Mouse (Mus musculus) mesoderm, embryonic 11.5 days (tissue): Measurements from ENCODE around the gene Igfn1.

Experiments
- DNase-seq: peaks from one replicate; pipeline ENCODE4 v3.0.0-alpha.2; 2012; ENCODE audit warnings: low read depth, low spot score

Gene Igfn1

DNA sequence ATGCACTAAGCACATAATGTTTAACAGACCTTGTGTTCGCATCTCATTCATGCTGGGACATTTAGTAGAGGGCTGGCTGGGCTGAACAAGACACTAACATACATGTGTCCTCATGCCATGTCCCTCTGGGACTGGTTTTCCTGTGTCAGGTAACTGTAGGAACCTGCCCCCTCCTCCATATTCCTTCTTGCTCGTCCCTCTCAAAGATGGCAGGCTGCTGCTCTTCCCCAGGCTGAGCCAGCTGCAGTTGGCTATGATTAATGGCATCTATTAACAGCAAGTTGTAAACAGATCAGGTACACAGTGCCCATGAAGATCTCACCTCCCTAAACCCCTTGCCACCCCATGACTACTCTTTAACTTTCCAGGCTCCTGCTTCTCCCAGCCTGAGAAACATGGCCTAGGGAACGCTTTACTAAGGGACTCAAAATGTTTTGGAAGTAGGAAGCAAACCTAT lies at the start of gene Igfn1:
Gene Igfn1 (minus strand): TSS at position 51 of the 457 bp plus-strand sequence.
- no peak for DNase-seq

DNA sequence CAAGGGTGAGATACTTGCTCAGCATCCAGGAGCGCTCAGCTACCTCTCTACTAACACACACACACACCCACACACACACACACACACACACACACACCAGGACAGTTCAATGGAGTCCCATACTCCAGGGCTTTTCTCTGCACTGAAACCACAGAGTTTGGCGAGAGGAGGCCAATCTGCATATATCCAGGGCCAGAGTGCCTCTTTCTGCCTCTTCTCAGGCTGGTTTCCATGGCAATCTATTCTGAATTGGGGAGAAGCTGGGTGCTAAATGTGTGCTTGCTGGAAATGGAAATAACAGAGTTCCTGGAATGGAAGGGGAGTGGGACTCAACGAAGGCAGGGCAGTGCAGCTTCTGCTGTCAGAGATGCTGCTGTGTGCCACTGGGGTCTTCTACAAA lies 49.6 kb upstream of the Igfn1 start:
- no peak for DNase-seq

DNA sequence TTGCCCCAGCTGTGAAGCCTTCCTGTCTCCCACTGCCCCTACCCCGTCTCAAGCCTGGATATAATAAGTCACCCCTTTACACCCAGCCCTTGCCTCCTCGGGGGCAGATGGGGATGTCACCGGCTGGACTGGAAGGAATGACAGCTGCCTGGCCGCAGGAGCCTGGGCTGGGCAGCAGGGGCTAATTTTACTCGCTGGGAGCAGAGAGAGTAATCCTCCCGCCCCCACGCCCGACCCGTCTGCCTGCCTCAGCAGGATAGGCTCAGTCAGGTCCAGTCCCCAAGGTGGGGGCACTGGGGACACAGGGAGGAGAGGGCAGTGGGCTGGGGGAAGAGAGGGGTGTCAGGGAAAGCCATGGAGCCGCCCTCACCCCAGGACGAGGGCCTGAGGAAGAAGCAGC lies 46.4 kb upstream of the Igfn1 start, which contains the start of gene Cacna1s:
Gene Cacna1s (plus strand): TSS at position 204 of the 400 bp plus-strand sequence.
- no peak for DNase-seq

DNA sequence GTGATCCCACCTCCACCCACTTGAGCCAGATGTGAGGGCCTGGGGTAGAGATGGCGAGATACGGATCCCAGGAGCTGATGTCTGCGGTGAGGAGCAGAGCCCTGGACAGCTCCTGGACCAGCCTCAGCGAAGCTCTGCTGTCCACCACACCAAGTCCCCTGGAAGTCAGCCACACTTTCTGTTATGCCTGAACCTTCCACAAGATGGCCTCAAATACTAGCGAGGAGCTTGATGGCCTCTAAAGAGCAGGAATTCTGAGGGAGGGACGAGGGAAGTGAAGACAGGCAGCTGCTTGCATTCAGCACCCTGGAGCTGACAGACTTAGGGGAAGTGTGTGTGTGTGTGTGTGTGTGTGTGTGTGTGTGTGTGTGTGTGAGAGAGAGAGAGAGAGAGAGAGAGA lies 45.3 kb upstream of the Igfn1 start:
- peak; percentile 89 for DNase-seq

DNA sequence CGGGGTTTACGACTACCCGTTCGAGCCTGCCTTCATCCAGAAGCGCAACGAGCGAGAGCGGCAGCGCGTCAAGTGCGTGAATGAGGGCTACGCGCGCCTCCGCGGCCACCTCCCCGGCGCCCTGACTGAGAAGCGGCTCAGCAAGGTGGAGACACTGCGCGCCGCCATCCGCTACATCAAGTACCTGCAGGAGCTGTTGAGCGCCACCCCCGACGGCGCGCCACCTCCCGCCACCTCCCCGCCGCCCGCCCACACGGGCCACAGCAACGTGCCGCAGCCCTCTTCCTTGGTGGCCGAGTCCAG lies 44.8 kb upstream of the Igfn1 start:
- no peak for DNase-seq

DNA sequence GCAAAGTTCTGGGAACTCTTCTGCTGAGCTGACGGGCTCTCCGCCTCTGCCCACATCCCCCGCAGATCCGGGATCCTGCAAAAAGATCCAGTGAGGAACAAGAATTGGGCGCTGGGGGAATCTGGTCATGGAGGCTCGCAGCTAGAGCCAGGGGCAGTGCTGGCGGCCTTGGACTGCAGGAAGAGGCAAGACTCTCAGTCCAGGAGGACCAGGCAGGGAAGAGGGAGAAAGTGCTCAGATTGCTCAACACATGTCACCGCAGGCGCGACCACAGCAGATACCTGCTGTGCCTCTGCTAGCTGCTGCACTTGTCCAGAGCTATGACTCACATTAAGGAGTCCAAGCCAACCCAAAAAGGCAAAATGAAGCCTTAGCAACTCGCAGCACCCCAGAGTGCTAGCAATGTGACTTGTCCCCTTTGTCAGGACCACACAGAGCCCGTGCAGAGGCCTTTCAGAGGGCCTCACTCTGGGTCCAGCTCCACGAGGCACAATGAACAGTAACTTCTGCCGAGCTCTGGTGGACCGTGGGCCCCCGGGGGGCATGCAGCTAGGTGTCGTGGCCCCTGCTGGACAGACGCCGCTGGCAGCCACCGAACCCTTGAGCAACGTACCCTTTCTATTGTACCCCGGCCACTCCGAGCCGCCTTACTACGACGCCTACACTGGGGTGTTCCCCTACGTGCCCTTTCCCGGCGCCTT lies 44.3 kb upstream of the Igfn1 start, which contains the start of gene Ascl5:
Gene Ascl5 (plus strand): TSS at position 493 of the 701 bp plus-strand sequence.
- no peak for DNase-seq

DNA sequence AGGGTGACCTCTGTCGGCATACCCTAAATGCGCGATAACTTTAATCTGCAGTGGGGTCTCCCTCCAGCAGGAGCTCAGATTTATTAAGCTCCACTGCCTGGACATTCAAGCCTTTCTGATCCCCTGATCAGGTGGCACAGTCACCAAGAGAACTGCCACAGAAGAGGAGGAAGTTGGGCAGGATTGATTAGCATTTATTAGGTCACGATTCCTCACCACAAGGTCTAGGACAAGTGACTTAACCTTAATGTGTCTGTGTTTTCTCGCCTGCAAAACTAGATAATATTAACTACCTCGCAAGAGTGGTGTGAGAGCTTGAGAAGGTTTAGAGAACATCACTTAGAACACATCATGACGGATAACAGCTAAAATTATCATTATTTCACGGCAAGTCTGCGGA lies 41.8 kb upstream of the Igfn1 start:
- no peak for DNase-seq

DNA sequence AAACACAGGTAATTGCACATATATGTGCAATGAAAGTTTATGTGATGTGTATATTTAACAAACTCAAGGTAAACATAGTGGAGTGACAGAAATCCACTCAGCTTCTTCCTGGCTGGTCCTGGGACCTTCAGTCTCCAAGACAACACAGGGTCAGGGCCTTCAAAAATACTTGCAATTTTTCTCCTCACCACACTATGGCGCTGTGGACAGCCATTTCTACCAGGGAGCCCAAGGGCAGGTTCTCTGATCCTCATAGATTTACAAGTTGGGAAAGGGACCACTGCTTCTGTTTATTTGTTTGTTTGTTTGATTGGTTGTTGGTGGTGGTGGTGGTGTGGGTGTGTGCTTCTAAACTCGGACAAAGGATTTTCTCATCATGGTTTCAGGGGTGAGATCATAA lies 41.3 kb upstream of the Igfn1 start:
- DNase-seq, result peak; percentile 39

DNA sequence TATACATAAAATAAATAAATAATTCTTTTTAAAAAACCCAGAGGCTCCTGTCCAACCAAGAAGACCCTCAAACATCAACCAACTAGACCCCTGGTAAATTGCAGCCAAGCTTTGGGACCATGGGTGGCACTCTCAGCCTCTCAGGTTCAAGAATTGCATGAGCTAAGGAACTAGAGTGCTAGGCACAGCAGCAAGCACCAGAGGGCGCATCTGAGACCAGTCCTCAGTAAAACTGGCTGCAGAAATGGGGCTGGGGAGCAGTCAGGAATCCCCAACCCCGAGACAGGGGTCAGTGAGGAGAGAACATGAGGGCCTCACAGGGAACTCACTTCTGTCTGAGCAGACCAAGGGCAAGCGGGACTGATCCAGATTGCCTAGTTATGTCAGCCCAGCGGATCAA lies 39.6 kb upstream of the Igfn1 start:
- DNase-seq, result peak; percentile 70

DNA sequence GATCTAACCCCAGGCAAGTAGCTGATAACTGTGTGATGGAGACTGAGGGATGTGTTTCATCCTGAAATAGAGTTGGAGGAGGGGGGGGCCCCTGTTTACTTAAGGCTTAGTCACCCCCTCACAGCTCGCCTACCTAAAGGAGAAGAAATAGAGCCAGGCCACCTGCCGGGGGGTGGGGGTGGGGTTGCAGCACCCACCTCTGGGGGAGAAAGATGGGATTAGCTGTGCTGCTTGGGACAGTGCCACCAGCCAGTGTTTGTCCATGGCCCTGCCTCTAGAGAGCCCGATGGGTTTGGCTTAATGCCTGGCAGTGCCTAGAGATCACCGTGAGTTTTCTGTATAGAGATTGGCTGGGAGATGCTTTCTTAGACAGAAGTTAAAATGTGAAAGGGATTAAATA lies 34.7 kb upstream of the Igfn1 start:
- no peak for DNase-seq

DNA sequence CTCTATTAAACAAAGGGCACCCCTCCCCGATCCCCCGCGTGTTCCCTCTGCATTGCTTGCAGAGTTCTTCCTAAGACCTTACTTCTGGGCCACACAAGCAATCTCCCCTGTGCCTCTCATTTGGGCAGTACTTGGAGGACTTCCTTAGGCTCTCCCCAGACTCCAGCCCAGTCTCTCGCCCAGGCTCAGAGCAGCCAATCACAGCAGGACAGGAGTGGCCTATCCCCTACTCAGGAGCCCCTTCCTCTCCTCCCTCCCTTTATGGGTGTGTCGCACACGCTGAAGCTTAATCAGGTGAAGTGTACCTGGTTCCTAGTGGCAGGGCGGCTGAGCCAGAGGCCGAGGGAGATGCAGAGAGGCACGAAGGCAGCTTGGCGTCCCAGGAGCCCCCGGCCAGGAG lies 34.3 kb upstream of the Igfn1 start:
- no peak for DNase-seq

DNA sequence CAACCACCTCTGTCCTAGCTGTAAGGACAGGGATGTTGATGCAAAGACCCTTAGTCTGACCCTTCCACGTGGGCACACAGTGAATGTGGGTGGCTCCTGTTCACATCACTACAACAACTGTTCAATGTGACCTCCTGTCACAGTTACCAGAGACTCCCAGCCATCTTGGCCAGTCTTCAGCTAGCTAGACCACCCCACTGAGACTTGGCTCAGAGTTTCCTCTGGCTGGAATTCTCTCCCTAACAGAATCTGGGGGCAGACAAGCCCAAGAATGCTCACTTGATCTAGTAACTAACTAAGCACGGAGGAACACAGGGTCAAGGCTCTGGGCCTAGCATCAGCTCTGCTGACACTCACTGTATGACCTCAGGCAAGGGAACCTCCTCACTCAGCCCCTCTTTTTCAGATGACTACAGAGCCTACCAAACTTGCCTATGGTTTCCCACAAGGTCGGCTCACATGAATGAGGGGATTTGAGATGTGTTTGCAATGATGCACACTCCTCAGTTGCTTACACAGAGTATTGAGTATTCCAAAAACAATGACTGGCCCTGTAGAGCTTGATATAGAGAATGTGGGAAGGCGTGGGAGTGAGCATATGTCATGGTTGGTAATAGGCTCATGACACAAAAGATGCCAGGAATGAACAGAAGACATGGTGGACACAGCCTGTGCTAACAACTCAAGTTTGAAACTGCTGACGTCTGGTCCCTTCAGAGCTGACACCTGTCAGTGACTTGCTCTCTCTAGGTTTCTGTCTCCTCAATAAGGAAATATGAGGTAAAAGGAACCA lies 32.8 kb upstream of the Igfn1 start:
- no peak for DNase-seq

DNA sequence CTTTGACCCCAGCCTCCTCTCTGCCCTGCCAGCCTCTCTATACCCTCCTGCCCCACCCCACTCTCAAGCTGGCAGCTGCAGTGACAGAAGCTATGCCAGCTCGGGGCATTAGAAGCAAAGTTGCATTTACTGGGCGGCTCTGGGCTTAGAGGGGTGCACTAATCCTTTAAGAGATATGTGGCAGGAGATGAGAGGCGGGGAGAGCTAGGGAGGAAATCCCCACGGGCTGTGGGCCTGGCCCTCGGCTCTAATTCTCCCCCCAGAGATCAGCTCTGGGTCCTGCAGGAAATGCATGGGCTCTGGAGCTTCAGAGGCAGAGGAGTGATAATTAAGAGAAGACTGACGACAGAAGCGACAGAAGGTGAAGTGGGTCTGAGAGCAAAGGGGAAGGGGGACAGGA lies 26.8 kb upstream of the Igfn1 start:
- no peak for DNase-seq

DNA sequence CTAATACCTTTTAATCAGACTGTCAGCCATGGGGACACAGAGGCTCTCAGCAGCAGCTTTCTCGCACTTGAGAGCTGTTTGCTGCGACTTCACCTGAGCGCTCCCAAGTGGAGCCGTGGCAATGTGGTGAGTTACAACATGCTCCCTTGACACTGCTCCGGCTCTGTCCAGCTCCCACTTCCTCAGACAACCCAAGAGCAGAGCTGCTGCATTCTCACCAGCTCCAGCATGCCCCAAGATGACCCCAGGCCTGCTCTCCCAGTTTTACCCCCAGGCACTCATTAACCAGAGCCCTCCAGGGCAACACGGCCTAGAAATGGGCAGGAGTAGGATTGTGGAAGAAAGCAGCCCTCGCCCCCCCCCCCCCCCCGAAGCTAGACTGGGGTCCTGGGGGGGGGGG lies 25.6 kb upstream of the Igfn1 start:
- no peak for DNase-seq

DNA sequence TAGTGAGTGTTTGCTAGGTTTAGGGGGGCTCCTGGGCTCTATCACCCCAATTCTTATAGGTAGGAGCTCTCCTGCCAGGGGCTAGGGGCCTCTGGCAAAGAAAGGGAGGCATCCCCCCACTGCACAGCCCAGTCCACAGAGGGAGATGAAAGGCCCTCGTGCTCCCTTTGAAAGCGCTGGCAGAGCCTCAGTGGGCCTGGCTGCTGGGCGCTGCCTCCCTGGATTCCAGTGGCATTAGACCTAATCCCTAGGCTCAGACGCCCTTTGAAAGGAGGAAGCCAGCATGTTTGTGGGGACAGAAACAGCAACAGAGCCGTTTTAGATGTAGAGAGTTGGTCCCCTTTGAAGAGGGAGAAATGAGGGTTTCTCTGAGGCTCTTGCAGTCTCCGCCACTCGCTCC lies 24.1 kb upstream of the Igfn1 start:
- no peak for DNase-seq

DNA sequence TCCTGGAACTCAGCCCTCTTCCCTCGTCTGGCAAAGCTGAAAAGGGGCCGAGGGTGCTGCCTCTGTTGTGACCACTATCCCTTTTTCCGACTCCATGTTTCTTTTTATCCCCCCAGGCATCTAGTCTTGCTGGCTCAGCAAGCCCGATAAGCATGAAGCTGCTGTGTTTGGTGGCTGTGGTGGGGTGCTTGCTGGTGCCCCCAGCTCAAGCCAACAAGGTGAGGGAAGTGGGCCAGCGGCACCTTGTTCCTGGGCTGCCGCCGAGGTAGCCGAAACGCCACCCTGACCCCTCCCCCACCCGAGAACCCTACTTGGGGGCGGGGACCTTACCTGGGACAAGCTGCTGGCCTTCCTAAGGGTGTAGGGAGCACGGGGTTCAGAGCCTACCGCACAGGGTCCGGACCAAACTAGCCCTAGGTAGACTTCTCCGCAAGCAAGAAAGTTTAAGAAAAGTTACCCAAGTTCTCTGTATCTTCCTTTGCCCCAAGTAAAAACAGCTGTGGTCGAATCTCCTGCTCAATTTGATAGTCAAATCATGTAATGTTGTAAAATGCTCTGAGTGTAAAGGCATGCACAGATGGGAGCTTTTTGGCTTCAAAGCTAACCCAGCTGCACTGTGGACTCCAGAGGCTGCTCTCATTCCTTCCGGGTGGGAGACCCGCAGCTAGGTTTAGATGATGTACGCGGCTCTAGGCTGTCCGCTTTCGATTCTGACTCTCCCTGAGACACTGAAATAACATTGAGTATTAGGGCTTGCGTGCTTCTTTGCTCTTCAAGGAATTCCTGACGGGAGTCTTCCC lies 12.4 kb upstream of the Igfn1 start:
- DNase-seq, result peak; percentile 21

DNA sequence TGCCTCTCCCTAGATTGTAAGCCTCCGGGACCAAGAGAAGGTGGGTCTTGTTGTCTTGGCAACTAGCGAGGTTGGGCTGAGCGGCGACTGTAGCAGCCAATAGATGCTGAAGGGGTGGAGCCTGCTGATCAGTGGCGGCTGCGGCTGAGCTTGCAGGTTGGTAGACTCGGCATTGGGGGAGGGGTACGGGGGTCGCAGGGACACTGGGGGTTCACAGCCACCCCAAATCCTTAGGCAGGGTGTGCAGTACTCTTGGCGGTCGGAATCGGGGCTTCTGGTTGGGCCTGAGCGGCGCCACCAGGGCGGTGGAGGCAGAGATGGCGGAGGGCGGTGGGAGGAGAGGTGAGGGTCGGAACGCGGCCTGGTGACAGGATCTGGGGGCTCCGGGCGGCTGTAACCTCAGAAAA lies 11.8 kb upstream of the Igfn1 start:
- peak; percentile 94 for DNase-seq

DNA sequence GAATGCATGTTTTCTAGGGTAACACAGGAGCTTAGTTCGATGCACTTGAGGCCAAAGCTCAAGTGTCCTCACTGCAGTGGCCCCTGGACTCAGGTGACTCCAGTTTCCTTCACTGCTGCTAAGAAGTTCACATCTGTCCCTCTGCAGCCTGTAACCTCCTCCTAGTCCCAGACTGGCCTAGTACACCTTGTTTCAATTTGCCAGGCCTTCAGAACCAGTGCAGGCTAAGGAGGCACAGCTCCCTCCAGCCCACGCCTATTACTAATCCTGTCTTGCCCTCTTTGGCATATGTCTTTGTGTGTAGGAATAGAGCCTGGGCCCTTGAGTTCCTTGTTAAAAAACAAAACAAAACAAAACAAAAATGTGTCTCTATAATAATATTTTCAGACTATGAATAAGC lies 11.2 kb upstream of the Igfn1 start:
- DNase-seq, result no peak

DNA sequence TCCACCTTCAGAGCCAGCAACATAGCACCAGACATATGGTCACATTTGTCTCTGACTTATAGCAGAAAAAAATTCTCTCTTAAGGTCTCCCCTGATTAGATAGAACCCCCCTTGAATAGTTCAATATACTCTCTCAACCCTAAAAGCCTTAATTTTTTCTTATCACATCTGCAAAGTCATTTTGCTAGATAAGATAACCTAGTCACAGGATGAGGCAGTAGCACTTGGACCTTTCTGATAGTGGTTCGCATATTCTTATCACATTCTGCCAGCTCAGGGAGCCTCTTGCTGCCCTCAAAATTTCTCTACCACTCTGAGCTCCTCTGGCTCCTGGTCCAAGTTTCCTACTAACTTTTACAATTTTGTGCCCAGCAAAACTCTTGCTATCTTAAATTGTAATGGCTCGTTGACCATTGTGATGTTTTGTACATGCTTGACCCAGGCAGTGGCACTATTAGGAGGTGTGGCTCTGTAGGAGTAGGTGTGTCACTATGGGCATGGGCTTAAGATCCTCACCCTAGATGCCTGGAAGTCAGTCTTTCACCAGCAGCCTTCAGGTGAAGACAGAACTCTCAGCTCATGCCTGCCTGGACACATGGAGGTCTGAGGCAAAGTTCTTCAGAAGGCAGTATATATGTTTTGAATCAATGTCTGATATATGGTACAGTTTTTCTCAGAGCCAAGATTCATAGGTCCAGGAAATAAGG lies 8.8 kb upstream of the Igfn1 start:
- DNase-seq, result no peak

DNA sequence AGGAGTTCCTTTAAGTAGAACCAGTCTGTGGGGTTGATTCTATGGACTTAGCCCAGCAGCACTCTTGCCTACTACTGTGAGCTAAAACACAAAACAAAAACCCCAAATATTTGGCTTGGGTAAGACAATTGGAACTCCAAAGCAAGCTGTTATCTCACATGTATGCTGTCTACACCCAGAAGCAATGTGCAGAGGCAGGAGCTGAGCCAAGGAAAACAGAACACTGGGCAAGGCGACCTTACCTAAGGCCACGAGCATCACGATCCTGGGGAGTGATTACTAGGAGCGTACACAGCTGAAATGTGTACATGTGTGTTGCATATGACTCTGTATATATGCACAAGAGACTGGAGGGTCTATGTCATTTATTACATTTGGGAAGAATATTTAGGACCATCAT lies 7.4 kb upstream of the Igfn1 start:
- no peak for DNase-seq

DNA sequence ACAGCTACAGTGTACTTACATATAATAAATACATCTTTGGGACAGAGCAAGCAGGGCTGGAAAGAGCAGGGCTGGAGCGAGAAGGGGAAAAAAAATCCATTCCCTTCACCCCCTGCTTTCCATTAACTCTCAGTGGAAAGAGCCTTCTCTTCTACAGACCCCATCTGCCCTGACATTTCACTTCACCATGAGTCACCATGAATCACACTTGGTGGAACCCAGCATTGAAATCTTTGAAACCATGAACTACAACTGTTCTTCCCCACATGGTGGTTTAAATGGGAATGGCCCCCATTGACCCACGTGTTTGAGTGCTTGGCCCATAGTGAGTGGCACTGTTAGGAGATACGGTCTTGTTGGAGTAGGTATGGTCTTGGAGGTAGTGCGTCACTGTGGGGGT lies 4.1 kb upstream of the Igfn1 start:
- DNase-seq, result no peak

DNA sequence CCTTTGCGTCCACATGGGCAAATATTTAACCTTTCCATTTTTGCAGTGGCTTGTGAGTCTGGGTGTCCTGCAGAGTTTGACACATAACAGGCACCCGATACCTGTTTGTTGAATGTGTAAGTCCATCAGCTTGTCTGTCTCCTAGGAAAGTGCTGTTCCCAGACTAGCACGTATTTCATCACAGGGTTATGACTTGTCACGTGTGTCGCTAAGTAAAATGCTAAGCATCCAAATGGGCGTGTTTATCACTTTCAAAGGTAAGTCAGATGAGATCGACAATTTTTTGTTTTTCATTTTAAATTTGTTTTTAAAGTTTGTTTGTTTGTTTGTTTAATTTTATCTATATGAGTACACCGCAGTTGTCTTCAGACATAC lies 2.0 kb upstream of the Igfn1 start:
- DNase-seq, result no peak
